Mouse (Mus musculus): ENCODE measurements around the gene Gm44503. TPM values are rescaled to one million over a fixed set of nuclear protein-coding genes. Genes with fewer than 3 reads are reported as not detected.

Gm44503 gene
- polyA plus RNA-seq, 1 experiment, result not detected

GRCm38 (mm10) chr9:73039222-73039945, 80.7 kb downstream of the Gm44503 start:
- Histone ChIP-seq H3K27me3 (ENCODE audit: control insufficient read depth, insufficient read depth, low read length) (no peaks in the 10 kb centered on the region), H3K4me3 (ENCODE audit: extremely low read depth, insufficient read depth, insufficient read length) (peak overlapping the region; percentile 94), H3K27ac (ENCODE audit: insufficient read depth, low read length) (peak overlapping the region; percentile 73), H3K36me3 (ENCODE audit: control insufficient read depth, insufficient read depth, low read length) (no peaks in the 10 kb centered on the region), H3K4me1 (ENCODE audit: control insufficient read depth, insufficient read depth, insufficient read length) (peaks cover 3% of the 10 kb centered on the region; the same call in 1 of the 2 replicates)
- under 1% methylated on average over 49 of the region's 49 CpGs for WGBS
- peak; percentile 69 to 94 for DNase-seq (ENCODE audit: low read depth in 1 of 2, low spot score in 2 of 2)
- TF ChIP-seq POLR2A (IDR thresholded peaks at IDR 0.05; ENCODE audit: low read depth, low read length) (peak; percentile 34), CTCF (IDR thresholded peaks at IDR 0.05; ENCODE audit: extremely low read depth, insufficient read depth, insufficient read length, insufficient replicate concordance) (no peak)

GRCm38 (mm10) chr9:73040080-73040479, 81.4 kb downstream of the Gm44503 start, which contains the start of gene Pigb:
Gene Pigb (minus strand): TSS chr9:73040378.
- no peak for DNase-seq (ENCODE audit: low read depth in 1 of 2, low spot score in 2 of 2)

GRCm38 (mm10) chr9:73044146-73045079, 85.8 kb downstream of the Gm44503 start, which contains the start of gene Rab27a:
Gene Rab27a (plus strand): TSS chr9:73044854.
- WGBS, result 2% methylated on average over 41 of the region's 41 CpGs
- peak within 1 kb of the TSS; percentile 70 for H3K27ac ChIP-seq (ENCODE audit: insufficient read depth, low read length)
- peak; percentile 71 to 87 for DNase-seq (ENCODE audit: low read depth in 1 of 2, low spot score in 2 of 2)

More at GRCm38 (mm10) chr9:73040080-73040479, 81.4 kb downstream of the Gm44503 start, which contains the start of gene Pigb:
- TF ChIP-seq POLR2A (IDR thresholded peaks at IDR 0.05; ENCODE audit: low read depth, low read length), result no peak
- TF ChIP-seq CTCF (IDR thresholded peaks at IDR 0.05; ENCODE audit: extremely low read depth, insufficient read depth, insufficient read length, insufficient replicate concordance), result no peak
- Histone ChIP-seq H3K36me3 (ENCODE audit: control insufficient read depth, insufficient read depth, low read length) (no peaks in the 10 kb centered on the region), H3K4me3 (ENCODE audit: extremely low read depth, insufficient read depth, insufficient read length) (peak within 1 kb of the TSS; percentile 94), H3K4me1 (ENCODE audit: control insufficient read depth, insufficient read depth, insufficient read length) (peaks cover 3% of the 10 kb centered on the region; the same call in 1 of the 2 replicates), H3K27ac (ENCODE audit: insufficient read depth, low read length) (peak within 1 kb of the TSS; percentile 73), H3K27me3 (ENCODE audit: control insufficient read depth, insufficient read depth, low read length) (no peaks in the 10 kb centered on the region)
- WGBS, result 22% methylated on average over 6 of the region's 6 CpGs

GRCm38 (mm10) chr9:73045204-73045603, 86.6 kb downstream of the Gm44503 start:
- Histone ChIP-seq H3K36me3 (ENCODE audit: control insufficient read depth, insufficient read depth, low read length) (no peaks in the 10 kb centered on the region), H3K27me3 (ENCODE audit: control insufficient read depth, insufficient read depth, low read length) (no peaks in the 10 kb centered on the region), H3K27ac (ENCODE audit: insufficient read depth, low read length) (peak overlapping the region; percentile 70), H3K4me1 (ENCODE audit: control insufficient read depth, insufficient read depth, insufficient read length) (peaks cover 8% of the 10 kb centered on the region; the same call in 1 of the 2 replicates), H3K4me3 (ENCODE audit: extremely low read depth, insufficient read depth, insufficient read length) (peak overlapping the region; percentile 77)
- no peak for DNase-seq (ENCODE audit: low read depth in 1 of 2, low spot score in 2 of 2)
- WGBS, result 5% methylated on average over 7 of the region's 7 CpGs
- TF ChIP-seq CTCF (IDR thresholded peaks at IDR 0.05; ENCODE audit: extremely low read depth, insufficient read depth, insufficient read length, insufficient replicate concordance) (no peak), POLR2A (IDR thresholded peaks at IDR 0.05; ENCODE audit: low read depth, low read length) (no peak)

More at GRCm38 (mm10) chr9:73044146-73045079, 85.8 kb downstream of the Gm44503 start, which contains the start of gene Rab27a:
- Histone ChIP-seq H3K4me1 (ENCODE audit: control insufficient read depth, insufficient read depth, insufficient read length) (peaks cover 8% of the 10 kb centered on the region; the same call in 1 of the 2 replicates), H3K36me3 (ENCODE audit: control insufficient read depth, insufficient read depth, low read length) (no peaks in the 10 kb centered on the region), H3K27me3 (ENCODE audit: control insufficient read depth, insufficient read depth, low read length) (no peaks in the 10 kb centered on the region), H3K4me3 (ENCODE audit: extremely low read depth, insufficient read depth, insufficient read length) (peak within 1 kb of the TSS; percentile 77)
- TF ChIP-seq CTCF (IDR thresholded peaks at IDR 0.05; ENCODE audit: extremely low read depth, insufficient read depth, insufficient read length, insufficient replicate concordance), result peak; percentile 92; the same call in 1 of the 2 replicates
- TF ChIP-seq POLR2A (IDR thresholded peaks at IDR 0.05; ENCODE audit: low read depth, low read length), result no peak

- DNase-seq (ENCODE audit: low read depth in 1 of 2, low spot score in 2 of 2), result no peak
- no peak for TF ChIP-seq CTCF (IDR thresholded peaks at IDR 0.05; ENCODE audit: extremely low read depth, insufficient read depth, insufficient read length, insufficient replicate concordance)
- TF ChIP-seq POLR2A (IDR thresholded peaks at IDR 0.05; ENCODE audit: low read depth, low read length), result no peak
- H3K4me1 ChIP-seq (ENCODE audit: control insufficient read depth, insufficient read depth, insufficient read length), result peaks cover 6% of the 10 kb centered on the region; the same call in 1 of the 2 replicates
- no peaks in the 10 kb centered on the region for H3K36me3 ChIP-seq (ENCODE audit: control insufficient read depth, insufficient read depth, low read length)
- no peaks in the 10 kb centered on the region for H3K27me3 ChIP-seq (ENCODE audit: control insufficient read depth, insufficient read depth, low read length)
- 29% methylated on average over 10 of the region's 10 CpGs for WGBS
- peak overlapping the region; percentile 77 for H3K4me3 ChIP-seq (ENCODE audit: extremely low read depth, insufficient read depth, insufficient read length)
- peak overlapping the region; percentile 70; the same call in 1 of the 2 replicates for H3K27ac ChIP-seq (ENCODE audit: insufficient read depth, low read length)
Measured at GRCm38 (mm10) chr9:73045711-73046110, 87.1 kb downstream of the Gm44503 start.

- DNase-seq (ENCODE audit: low read depth in 1 of 2, low spot score in 2 of 2), result no peak
- H3K4me3 ChIP-seq (ENCODE audit: extremely low read depth, insufficient read depth, insufficient read length), result no peak overlapping the region
Measured at GRCm38 (mm10) chr9:73047906-73048305, 89.3 kb downstream of the Gm44503 start.

More at GRCm38 (mm10) chr9:73047906-73048305, 89.3 kb downstream of the Gm44503 start:
- Histone ChIP-seq H3K27ac (ENCODE audit: insufficient read depth, low read length) (no peak overlapping the region), H3K27me3 (ENCODE audit: control insufficient read depth, insufficient read depth, low read length) (no peaks in the 10 kb centered on the region), H3K36me3 (ENCODE audit: control insufficient read depth, insufficient read depth, low read length) (no peaks in the 10 kb centered on the region), H3K4me1 (ENCODE audit: control insufficient read depth, insufficient read depth, insufficient read length) (peaks cover 6% of the 10 kb centered on the region; the same call in 1 of the 2 replicates)
- 82% methylated on average over 2 of the region's 2 CpGs for WGBS
- no peak for TF ChIP-seq POLR2A (IDR thresholded peaks at IDR 0.05; ENCODE audit: low read depth, low read length)
- TF ChIP-seq CTCF (IDR thresholded peaks at IDR 0.05; ENCODE audit: extremely low read depth, insufficient read depth, insufficient read length, insufficient replicate concordance), result no peak

All from spleen, adult 2 months (tissue).